In genomic region chr5:74067831-74068713, GRCm38 (mm10) we compare ENCODE assay signal across 8 mouse cellular contexts. TPM values are rescaled to one million over a fixed set of nuclear protein-coding genes. Genes with fewer than 3 reads are reported as not detected.
DNase-seq lines count a peak whose midpoint lies in the region; ATAC-seq and TF ChIP-seq lines count a peak whose summit lies in the region.

Gene Usp46 (minus strand): TSS chr5:74068431.

- no peaks in the 10 kb centered on the region for H3K9me3 ChIP-seq in ES-E14 (ENCODE audit: control insufficient read depth, insufficient read depth, low read depth, low read length)
- no peaks in the 10 kb centered on the region for H3K9me3 ChIP-seq in forebrain, embryonic 15.5 days
- no peaks in the 10 kb centered on the region for H3K9me3 ChIP-seq in lung, embryonic 16.5 days (ENCODE audit: control insufficient read depth, low read length)

- H3K9ac ChIP-seq in ES-E14 (ENCODE audit: insufficient read depth, low read depth, low read length, poor library complexity, severe bottlenecking) = peak within 1 kb of the TSS; percentile 62
- peak within 1 kb of the TSS; percentile 74 for H3K9ac ChIP-seq in forebrain, embryonic 15.5 days (replicated peaks)
- peak within 1 kb of the TSS; percentile 97 for H3K9ac ChIP-seq in lung, embryonic 16.5 days (ENCODE audit: low read length)

- peaks cover 7 to 19% of the 10 kb centered on the region in 2 experiments; a peak in 3 of 4 replicates for H3K4me1 ChIP-seq in ES-E14 (ENCODE audit: control insufficient read depth in 2 of 2, insufficient read depth in 2 of 2, low read length in 2 of 2, poor library complexity in 1 of 2)
- peaks cover 30% of the 10 kb centered on the region for H3K4me1 ChIP-seq in forebrain, embryonic 15.5 days
- peaks cover 36% of the 10 kb centered on the region for H3K4me1 ChIP-seq in lung, embryonic 16.5 days (replicated peaks; ENCODE audit: control insufficient read depth, insufficient read depth, low read length)
- peaks cover 6% of the 10 kb centered on the region; the same call in 1 of the 2 replicates for H3K4me1 ChIP-seq in thymus, adult 2 months (replicated peaks; ENCODE audit: control insufficient read depth, insufficient read depth, low read length)

- TF ChIP-seq POLR2A in thymus, adult 2 months (IDR thresholded peaks at IDR 0.05; ENCODE audit: control insufficient read depth, extremely low read depth, insufficient read depth, low read length, poor library complexity) = peak; percentile 44; the same call in 1 of the 2 replicates

- ATAC-seq in forebrain, embryonic 15.5 days (replicated peaks) = peak; percentile 90
- ATAC-seq in lung, embryonic 16.5 days (ENCODE audit: low read depth) = peak; percentile 92

- H3K27ac ChIP-seq in ES-E14 (ENCODE audit: insufficient read depth, low read depth, low read length, poor library complexity, severe bottlenecking) = peak within 1 kb of the TSS; percentile 17; the same call in 1 of the 2 replicates
- peak within 1 kb of the TSS; percentile 82 for H3K27ac ChIP-seq in forebrain, embryonic 15.5 days (replicated peaks)
- peak within 1 kb of the TSS; percentile 99 for H3K27ac ChIP-seq in layer of hippocampus, adult 2 months
- H3K27ac ChIP-seq in lung, embryonic 16.5 days (ENCODE audit: low read length) = peak within 1 kb of the TSS; percentile 97
- no peak within 1 kb of the TSS for H3K27ac ChIP-seq in thymus, adult 2 months (ENCODE audit: control insufficient read depth, insufficient read depth, low read length)

- H3K36me3 ChIP-seq in ES-E14 (ENCODE audit: control insufficient read depth, insufficient read depth, low read length, poor library complexity, severe bottlenecking) = no peaks in the 10 kb centered on the region
- H3K36me3 ChIP-seq in forebrain, embryonic 15.5 days = no peaks in the 10 kb centered on the region
- H3K36me3 ChIP-seq in lung, embryonic 16.5 days (ENCODE audit: control insufficient read depth, insufficient read depth, low read length) = no peaks in the 10 kb centered on the region
- H3K36me3 ChIP-seq in thymus, adult 2 months (ENCODE audit: control insufficient read depth, insufficient read depth, low read length) = no peaks in the 10 kb centered on the region

- DNase-seq in ES-E14 (ENCODE audit: low read depth, low spot score) = no peak
- DNase-seq in cerebellum, adult 11-12 months = peak; percentile 84
- DNase-seq in heart, postnatal 25 days (ENCODE audit: low spot score) = peak; percentile 77
- DNase-seq in layer of hippocampus, adult 2 months (ENCODE audit: low spot score in 2 of 2) = peak; percentile 71 to 81
- DNase-seq in ovary, adult 18-20 months (ENCODE audit: low spot score) = peak; percentile 81
- peak; percentile 73 for DNase-seq in thymus, adult 2 months

- peak within 1 kb of the TSS; percentile 78 to 93 for H3K4me3 ChIP-seq in ES-E14 (ENCODE audit: insufficient read depth in 1 of 2, low read depth in 1 of 2, low read length in 2 of 2, poor library complexity in 1 of 2, severe bottlenecking in 1 of 2)
- peak within 1 kb of the TSS; percentile 78 for H3K4me3 ChIP-seq in forebrain, embryonic 15.5 days
- peak within 1 kb of the TSS; percentile 92 for H3K4me3 ChIP-seq in layer of hippocampus, adult 2 months
- H3K4me3 ChIP-seq in lung, embryonic 16.5 days (ENCODE audit: low read length) = peak within 1 kb of the TSS; percentile 79
- H3K4me3 ChIP-seq in thymus, adult 2 months (ENCODE audit: control insufficient read depth, insufficient read depth, low read length) = peak within 1 kb of the TSS; percentile 56

- H3K4me2 ChIP-seq in forebrain, embryonic 15.5 days (replicated peaks) = peak within 1 kb of the TSS; percentile 91
- H3K4me2 ChIP-seq in lung, embryonic 16.5 days (ENCODE audit: low read depth, low read length) = peak within 1 kb of the TSS; percentile 75

- H3K27me3 ChIP-seq in forebrain, embryonic 15.5 days = no peaks in the 10 kb centered on the region
- H3K27me3 ChIP-seq in lung, embryonic 16.5 days (ENCODE audit: control insufficient read depth, insufficient read depth, low read depth, low read length) = no peaks in the 10 kb centered on the region
- H3K27me3 ChIP-seq in thymus, adult 2 months (ENCODE audit: control insufficient read depth, insufficient read depth, low read length) = no peaks in the 10 kb centered on the region

- in situ Hi-C loops in ES-E14 (cut with MboI; ENCODE audit: low sequenced_read_pairs in 2 of 2, unreplicated experiment in 2 of 2) = no loop called here

- under 1% methylated on average over 69 of the region's 89 CpGs for WGBS in forebrain, embryonic 15.5 days
- WGBS in lung, embryonic 16.5 days = under 1% methylated on average over 80 of the region's 89 CpGs
- WGBS in thymus, adult 2 months = 1% methylated on average over 88 of the region's 89 CpGs

- 0 out of 2 replicates have a peak, but pooled peaks have one; percentile 5 for TF ChIP-seq CTCF in layer of hippocampus, adult 2 months (conservative IDR thresholded peaks at IDR 0.05)
- no peak for TF ChIP-seq CTCF in thymus, adult 2 months (IDR thresholded peaks at IDR 0.05; ENCODE audit: borderline replicate concordance, control insufficient read depth, extremely low read depth, insufficient read depth, low read length, poor library complexity)

- intact Hi-C loops in heart, postnatal 25 days (cut with DNase I) = loop anchor here (2.0 to 10.0 kb wide), 5 partner anchors 25 to 1087 kb away; partner anchors contain the start of gene Pdgfra

TF ChIP-seq in ES-E14, 5 proteins besides CTCF, POLR2A, EP300 and RAD21:
- TF ChIP-seq ZC3H11A (IDR thresholded peaks at IDR 0.05; ENCODE audit: borderline replicate concordance, low read depth, low read length) = no peak
- no peak for TF ChIP-seq MAFK (IDR thresholded peaks at IDR 0.05; ENCODE audit: insufficient read depth, low read depth, low read length)
- TF ChIP-seq HCFC1 (IDR thresholded peaks at IDR 0.05; ENCODE audit: borderline replicate concordance, insufficient read depth, low read length) = no peak; the same call in 1 of the 2 replicates
- no peak for TF ChIP-seq ZNF384 (IDR thresholded peaks at IDR 0.05; ENCODE audit: low read depth, low read length)
- no peak for TF ChIP-seq CHD2 (IDR thresholded peaks at IDR 0.05; ENCODE audit: low read depth, low read length)

RNA-seq across cellular contexts. Expression of gene Usp46, which starts in this region (rescaled TPM):
- 10.5 and 13.8 TPM in 2 replicates for total RNA-seq in ES-E14 (2012; rRNA removed)
- 28.0 and 29.0 TPM in 2 replicates for polyA plus RNA-seq in forebrain, embryonic 15.5 days (2015; fragmentation: Nextera tagmentation; extraction: Ambion mirVana)
- 10 to 100 TPM; 40.6 to 41.3 TPM for total RNA-seq in heart, postnatal 25 days (2021)
- 100 to 1,000 TPM; 135 to 138 TPM for total RNA-seq in layer of hippocampus, adult 2 months (2021)
- polyA plus RNA-seq in lung, embryonic 16.5 days (2015; fragmentation: Nextera tagmentation; extraction: Ambion mirVana) = 50.7 and 52.3 TPM in 2 replicates
- polyA plus RNA-seq in thymus, adult 2 months (2012; rRNA removed) = 1.1 and 2.2 TPM in 2 replicates
